ENCODE assay signal across 11 mouse cellular contexts in genomic region chr12:57684967-57685423, GRCm38 (mm10).
DNase-seq lines count a peak whose midpoint lies in the region; ATAC-seq lines count a peak whose summit lies in the region.
"Had no signal": no experiment of that assay in that cellular context is flagged by ENCODE, and none has a peak within 500 bp of the region (broad histone marks: within the 10 kb centered on the region; RNA-seq: fewer than 3 reads in every experiment).

No protein-coding gene starts in this region.

- H3K36me3 ChIP-seq in forebrain, embryonic 11.5 days (ENCODE audit: control insufficient read depth, insufficient read depth, low read length): no peaks in the 10 kb centered on the region
- H3K36me3 ChIP-seq in forebrain, embryonic 13.5 days (ENCODE audit: poor library complexity, severe bottlenecking): no peaks in the 10 kb centered on the region
- H3K36me3 ChIP-seq in intestine, embryonic 16.5 days (ENCODE audit: control insufficient read depth, insufficient read depth, low read length): no peaks in the 10 kb centered on the region

- intact Hi-C loops in left cerebral cortex, postnatal 4 days (cut with DNase I): no loop called here
- intact Hi-C loops in left cerebral cortex, postnatal 10 days (cut with DNase I): no loop called here

- peak; percentile 61; the same call in 1 of the 2 replicates for ATAC-seq in forebrain, embryonic 11.5 days (replicated peaks; ENCODE audit: low FRiP score)
- no peak for ATAC-seq in forebrain, embryonic 13.5 days
- ATAC-seq in intestine, embryonic 16.5 days: peak; percentile 99

- WGBS in forebrain, embryonic 11.5 days: 31% methylated on average over 9 of the region's 9 CpGs
- WGBS in forebrain, embryonic 13.5 days: 46% methylated on average over 9 of the region's 9 CpGs
- WGBS in intestine, embryonic 16.5 days: 45% methylated on average over 9 of the region's 9 CpGs

- H3K4me1 ChIP-seq in forebrain, embryonic 11.5 days (replicated peaks; ENCODE audit: control insufficient read depth, insufficient read depth, low read length): no peaks in the 10 kb centered on the region
- H3K4me1 ChIP-seq in forebrain, embryonic 13.5 days: 0 out of 2 replicates have a peak, but pooled peaks cover 5% of the 10 kb centered on the region
- peaks cover 7% of the 10 kb centered on the region for H3K4me1 ChIP-seq in intestine, embryonic 16.5 days (ENCODE audit: control insufficient read depth, insufficient read depth, low read length)

- no peaks in the 10 kb centered on the region for H3K9me3 ChIP-seq in forebrain, embryonic 11.5 days (ENCODE audit: control insufficient read depth, low read length)
- H3K9me3 ChIP-seq in forebrain, embryonic 13.5 days (replicated peaks): no peaks in the 10 kb centered on the region
- H3K9me3 ChIP-seq in intestine, embryonic 16.5 days (ENCODE audit: control insufficient read depth, low read length): no peaks in the 10 kb centered on the region

- no peak overlapping the region for H3K4me2 ChIP-seq in forebrain, embryonic 11.5 days (ENCODE audit: low read depth, low read length, severe bottlenecking)
- H3K4me2 ChIP-seq in forebrain, embryonic 13.5 days: no peak overlapping the region
- H3K4me2 ChIP-seq in intestine, embryonic 16.5 days (ENCODE audit: low read depth, low read length): no peak overlapping the region

- peak; percentile 56 for DNase-seq in forebrain, embryonic 11.5 days (ENCODE audit: low spot score)
- peak; percentile 6 for DNase-seq in left cerebral cortex, postnatal 4 days
- DNase-seq in left cerebral cortex, postnatal 10 days (ENCODE audit: extremely low spot score in 1 of 2, low spot score in 2 of 2): no peak
- peak; percentile 5 for DNase-seq in WW6 (ENCODE audit: low read depth, low spot score)
- no peak for DNase-seq in spleen, postnatal 4 days (ENCODE audit: low spot score in 2 of 2)
- no peak for DNase-seq in right cerebral cortex, postnatal 36 days (ENCODE audit: low spot score in 2 of 2)
- DNase-seq: B cell, adult 2 months; gastrocnemius, postnatal 25 days; kidney, postnatal 25 days had no signal

- H3K9ac ChIP-seq in forebrain, embryonic 11.5 days (ENCODE audit: low read length): no peak overlapping the region
- H3K9ac ChIP-seq in forebrain, embryonic 13.5 days: no peak overlapping the region
- no peak overlapping the region for H3K9ac ChIP-seq in intestine, embryonic 16.5 days (ENCODE audit: low read depth, low read length)

- no peak overlapping the region for H3K27ac ChIP-seq in forebrain, embryonic 11.5 days (ENCODE audit: low read depth, low read length)
- no peak overlapping the region for H3K27ac ChIP-seq in forebrain, embryonic 13.5 days
- no peak overlapping the region for H3K27ac ChIP-seq in intestine, embryonic 16.5 days (ENCODE audit: low read length)

- no peak overlapping the region for H3K4me3 ChIP-seq in forebrain, embryonic 11.5 days (ENCODE audit: low read depth, low read length)
- no peak overlapping the region for H3K4me3 ChIP-seq in forebrain, embryonic 13.5 days
- H3K4me3 ChIP-seq in intestine, embryonic 16.5 days (ENCODE audit: low read length): no peak overlapping the region

- no peaks in the 10 kb centered on the region for H3K27me3 ChIP-seq in forebrain, embryonic 11.5 days (ENCODE audit: control insufficient read depth, insufficient read depth, low read length)
- H3K27me3 ChIP-seq in forebrain, embryonic 13.5 days: no peaks in the 10 kb centered on the region
- no peaks in the 10 kb centered on the region for H3K27me3 ChIP-seq in intestine, embryonic 16.5 days (replicated peaks; ENCODE audit: control insufficient read depth, insufficient read depth, low read length)

Comparison
In these comparisons a context has a peak if more than half of its experiments do, and no peak if none do; other contexts are left out.
1. DNase-seq: peak in forebrain, embryonic 11.5 days (single experiment), left cerebral cortex, postnatal 4 days (single experiment) and WW6 (single experiment); none in left cerebral cortex, postnatal 10 days (0 of 2), spleen, postnatal 4 days (0 of 2) and right cerebral cortex, postnatal 36 days (0 of 2).